Mouse (Mus musculus) cerebellum, adult 2 months (tissue): Measurements from ENCODE around the gene Shpk.

ENCODE experiments used
- CTCF ChIP-seq: fragments of 200-500 bp; IDR thresholded peaks from 2 replicates; pipeline ENCODE4 v1.5.1; 2011; ENCODE audit warnings: low read depth, mild to moderate bottlenecking, control low read depth, low read length, moderate library complexity, borderline replicate concordance; ENCODE audit not compliant: insufficient read depth
- POLR2A ChIP-seq: fragments of 200-500 bp; IDR thresholded peaks from 2 replicates; pipeline ENCODE4 v1.6.1; 2011; ENCODE audit warnings: low read length, control low read depth, borderline replicate concordance; ENCODE audit not compliant: insufficient read depth

DNA sequence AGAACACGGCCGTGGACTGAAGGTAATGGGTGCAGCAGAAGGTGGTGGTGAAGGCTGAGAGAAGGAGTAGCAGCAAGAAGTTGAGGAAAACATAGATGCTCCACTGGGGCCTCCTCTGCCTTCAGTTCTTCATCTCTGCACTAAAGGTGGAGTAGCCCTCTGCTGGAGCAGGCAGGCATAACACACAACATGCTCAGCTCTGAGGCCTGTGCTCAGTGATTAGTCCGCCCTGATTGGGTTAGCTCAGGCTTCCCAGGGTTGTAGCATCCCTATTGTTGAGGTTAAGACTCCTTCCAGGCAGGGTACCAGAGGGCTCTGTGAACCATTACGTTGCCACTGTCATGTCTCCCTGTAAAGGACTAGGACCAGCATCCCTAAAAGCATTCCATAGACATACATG is 30.0 kb upstream of the Shpk start:
- TF ChIP-seq CTCF (peak; percentile 59), POLR2A (no peak)
